Mouse (Mus musculus): ENCODE data around the gene Gm14525. TPM values are rescaled to one million over a fixed set of nuclear protein-coding genes. Genes with fewer than 3 reads are reported as not detected.
"Not testable (repeated sequence)": the region's sequence is repeated elsewhere in the genome, so short reads cannot be mapped to it uniquely, and the experiment has no call there.

The Gm14525 gene
- polyA plus RNA-seq (2016; fragmentation: Nextera tagmentation; extraction: Ambion mirVana) = not detected in 2 replicates

DNA sequence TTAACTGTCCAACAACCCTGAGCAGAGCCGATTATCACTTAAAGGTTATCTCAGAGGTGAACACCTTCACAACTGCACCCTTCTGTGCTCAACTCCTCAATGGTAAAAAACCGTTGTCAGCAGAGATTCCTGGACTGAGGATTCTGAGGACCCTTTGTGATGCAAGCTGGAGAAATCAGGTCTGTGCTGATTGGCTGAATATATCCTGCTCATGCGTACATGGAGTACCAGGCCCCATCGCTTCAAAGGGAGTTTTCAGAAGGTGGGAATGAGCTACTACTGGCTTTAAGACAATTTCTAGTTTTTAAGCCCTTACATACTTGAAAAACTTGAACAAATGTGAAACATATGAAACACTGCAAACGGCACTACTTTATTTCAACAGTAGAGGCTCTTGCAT is at the start of gene Gm14525:
Gm14525 (minus strand) TSS at position 101 of the 400 bp plus-strand sequence.
- 81% methylated on average over 4 of the region's 5 CpGs for WGBS
- H3K36me3 ChIP-seq; H3K27me3 ChIP-seq; H3K27ac ChIP-seq; H3K9me3 ChIP-seq (replicated peaks); H3K4me3 ChIP-seq; H3K9ac ChIP-seq; ATAC-seq (ENCODE audit: low FRiP score); H3K4me1 ChIP-seq; H3K4me2 ChIP-seq (replicated peaks): not testable (repeated sequence)

Other genes with a start within 250 kb of the Gm14525 start
- gene Slx, start 157.1 kb downstream of the Gm14525 start, polyA plus RNA-seq (2016; fragmentation: Nextera tagmentation; extraction: Ambion mirVana) = not detected in 2 replicates
- not detected in 2 replicates for gene Gm6121, start 233.1 kb upstream of the Gm14525 start, polyA plus RNA-seq (2016; fragmentation: Nextera tagmentation; extraction: Ambion mirVana)

All from hindbrain, embryonic 12.5 days (tissue).